Mouse (Mus musculus) adrenal gland, adult 8-10 months (tissue): ENCODE measurements around the gene Spryd4. TPM values are rescaled to one million over a fixed set of nuclear protein-coding genes. Genes with fewer than 3 reads are reported as not detected.
"Not testable (repeated sequence)": the region's sequence is repeated elsewhere in the genome, so short reads cannot be mapped to it uniquely, and the experiment has no call there.

Experiments used
- DNase-seq: peaks from one replicate; pipeline ENCODE4 v3.0.0; 2022
- total RNA-seq, 4 experiments: library from RNA; stranded (reverse); gene quantifications; 2 replicates each; pipeline ENCODE4 v1.2.4; 2022

Gene Spryd4
- total RNA-seq, 4 experiments from 2014 or later: 15.3 to 17.3 (median 16.9) TPM

- peak; percentile 70 for DNase-seq
Observed at GRCm38 (mm10) chr10:128185959-128186358, 25.6 kb downstream of the Spryd4 start.

- DNase-seq: no peak
Observed at GRCm38 (mm10) chr10:128185277-128185940, 26.2 kb downstream of the Spryd4 start.

- DNase-seq: no peak
Observed at GRCm38 (mm10) chr10:128184296-128184695, 27.3 kb downstream of the Spryd4 start.

GRCm38 (mm10) chr10:128179989-128180388, 31.6 kb downstream of the Spryd4 start, which contains the start of gene Rbms2:
TSS of gene Rbms2 (minus strand) at chr10:128180297.
- peak; percentile 17 for DNase-seq

- DNase-seq: no peak
Observed at GRCm38 (mm10) chr10:128177316-128177715, 34.3 kb downstream of the Spryd4 start.

- DNase-seq: peak; percentile 44
Observed at GRCm38 (mm10) chr10:128175996-128176755, 35.4 kb downstream of the Spryd4 start.

- DNase-seq: no peak
Observed at GRCm38 (mm10) chr10:128175302-128175701, 36.3 kb downstream of the Spryd4 start.

- DNase-seq: not testable (repeated sequence)
Observed at GRCm38 (mm10) chr10:128171348-128171747, 40.3 kb downstream of the Spryd4 start.

- DNase-seq: no peak
Observed at GRCm38 (mm10) chr10:128167091-128167490, 44.5 kb downstream of the Spryd4 start.

GRCm38 (mm10) chr10:128165726-128166125, 45.9 kb downstream of the Spryd4 start:
- not testable (repeated sequence) for DNase-seq

Other genes starting within 250 kb of the Spryd4 start
- gene Hsd17b6, start 204.2 kb downstream of the Spryd4 start, total RNA-seq: under 1 TPM in 1 of 4 experiments, not detected in 3; 0.51 TPM
- 1 to 10 TPM; 2.1 to 3.5 (median 3.0) TPM for gene Prim1, start 196.6 kb downstream of the Spryd4 start, total RNA-seq
- gene Naca, start 176.2 kb downstream of the Spryd4 start, total RNA-seq: 100 to 1,000 TPM; 560 to 666 (median 578) TPM
- 100 to 1,000 TPM; 128 to 203 (median 146) TPM for gene Ptges3, start 152.9 kb downstream of the Spryd4 start, total RNA-seq
- gene Atp5b, start 128.5 kb downstream of the Spryd4 start, total RNA-seq: 1,000 to 10,000 TPM; 1,737 to 2,601 (median 2,176) TPM
- gene Baz2a, start 120.2 kb downstream of the Spryd4 start, total RNA-seq: 10 to 100 TPM; 52.9 to 78.0 (median 62.7) TPM
- 100 to 1,000 TPM in 2 of 4 experiments, 10 to 100 TPM in 2; 83.6 to 110 (median 99.3) TPM for gene Rbms2, start 31.5 kb downstream of the Spryd4 start, total RNA-seq
- gene Gls2, start 17.4 kb downstream of the Spryd4 start, total RNA-seq: 1 to 10 TPM; 2.5 to 4.2 (median 3.5) TPM
- gene Mip, start 14.0 kb upstream of the Spryd4 start, total RNA-seq: not detected
- gene Timeless, start 20.3 kb upstream of the Spryd4 start, total RNA-seq: 10 to 100 TPM in 2 of 4 experiments, 1 to 10 TPM in 2; 8.0 to 14.4 (median 11.1) TPM
- gene Apon, start 42.3 kb upstream of the Spryd4 start, total RNA-seq: under 1 TPM in 1 of 4 experiments, not detected in 3; 0.56 TPM
- gene Apof, start 56.9 kb upstream of the Spryd4 start, total RNA-seq: 10 to 100 TPM in 2 of 4 experiments, 1 to 10 TPM in 2; 1.6 to 14.7 (median 6.9) TPM
- gene Stat2, start 58.8 kb upstream of the Spryd4 start, total RNA-seq: 10 to 100 TPM; 46.9 to 69.7 (median 57.7) TPM
- under 1 TPM in 2 of 4 experiments, not detected in 2; 0.22 to 0.28 TPM for gene Il23a, start 86.9 kb upstream of the Spryd4 start, total RNA-seq
- 10 to 100 TPM; 17.5 to 35.4 (median 24.2) TPM for gene Pan2, start 91.5 kb upstream of the Spryd4 start, total RNA-seq
- 100 to 1,000 TPM; 172 to 202 (median 177) TPM for gene Cnpy2, start 110.7 kb upstream of the Spryd4 start, total RNA-seq
- 100 to 1,000 TPM; 197 to 297 (median 255) TPM for gene Cs, start 125.9 kb upstream of the Spryd4 start, total RNA-seq
- gene Coq10a, start 157.2 kb upstream of the Spryd4 start, total RNA-seq: 100 to 1,000 TPM in 2 of 4 experiments, 10 to 100 TPM in 2; 72.2 to 114 (median 86.6) TPM
- gene Ankrd52, start 165.3 kb upstream of the Spryd4 start, total RNA-seq: 10 to 100 TPM; 53.7 to 90.5 (median 68.1) TPM
- under 1 TPM in 2 of 4 experiments, not detected in 2; 0.24 to 0.40 TPM for gene Slc39a5, start 189.4 kb upstream of the Spryd4 start, total RNA-seq
- gene Nabp2, start 199.7 kb upstream of the Spryd4 start, total RNA-seq: 10 to 100 TPM; 76.6 to 93.8 (median 86.8) TPM
- 10 to 100 TPM; 39.1 to 55.4 (median 50.8) TPM for gene Rnf41, start 199.8 kb upstream of the Spryd4 start, total RNA-seq
- 100 to 1,000 TPM; 103 to 155 (median 127) TPM for gene Smarcc2, start 247.4 kb upstream of the Spryd4 start, total RNA-seq